14 mouse cellular contexts compared by ENCODE assay signal in genomic region chr13:29262164-29262563, GRCm38 (mm10).
"Had no signal": no experiment of that assay in that cellular context is flagged by ENCODE, and none has a peak within 500 bp of the region (broad histone marks: within the 10 kb centered on the region; RNA-seq: fewer than 3 reads in every experiment).

No protein-coding gene starts in this region.

- H3K9me3 ChIP-seq: liver, embryonic 12.5 days; neural tube, embryonic 13.5 days had no signal

- H3K36me3 ChIP-seq: liver, embryonic 12.5 days; neural tube, embryonic 13.5 days had no signal

- ATAC-seq: liver, embryonic 12.5 days; midbrain, embryonic 16.5 days had no signal

- H3K4me2 ChIP-seq: liver, embryonic 12.5 days; lung, embryonic 14.5 days; neural tube, embryonic 13.5 days had no signal

- H3K27me3 ChIP-seq: liver, embryonic 12.5 days; neural tube, embryonic 13.5 days had no signal

- H3K9ac ChIP-seq: liver, embryonic 12.5 days; lung, embryonic 14.5 days; neural tube, embryonic 13.5 days had no signal

- H3K27ac ChIP-seq: kidney, postnatal 0 days; liver, embryonic 12.5 days; neural tube, embryonic 13.5 days had no signal

- DNase-seq: kidney, adult 9 months; left cerebral cortex, postnatal 4 days; lung, embryonic 14.5 days; lung, postnatal 10 days; lung, postnatal 4 days; retina, postnatal 1 day; right cerebral cortex, postnatal 4 days; spleen, adult 18-20 months; thymus, adult 18-20 months; thymus, postnatal 14 days had no signal

- H3K4me3 ChIP-seq: liver, embryonic 12.5 days; neural tube, embryonic 13.5 days had no signal

- H3K4me1 ChIP-seq: liver, embryonic 12.5 days had no signal
